In genomic region chr17:30574783-30575075, GRCm38 (mm10) we compare ENCODE assay signal across 10 mouse cellular contexts. TPM values are rescaled to one million over a fixed set of nuclear protein-coding genes. Genes with fewer than 3 reads are reported as not detected.
DNase-seq lines count a peak whose midpoint lies in the region; ATAC-seq and TF ChIP-seq lines count a peak whose summit lies in the region.
"Had no signal": no experiment of that assay in that cellular context is flagged by ENCODE, and none has a peak within 500 bp of the region (broad histone marks: within the 10 kb centered on the region; RNA-seq: fewer than 3 reads in every experiment).

No protein-coding gene starts in this region.

- H3K27ac ChIP-seq in lung, embryonic 14.5 days (ENCODE audit: low read depth) = no peak overlapping the region
- H3K27ac ChIP-seq in embryonic facial prominence, embryonic 15.5 days (replicated peaks) = no peak overlapping the region
- H3K27ac ChIP-seq in liver, embryonic 12.5 days = peak overlapping the region; percentile 39
- H3K27ac ChIP-seq in stomach, embryonic 14.5 days (ENCODE audit: low read length) = no peak overlapping the region

- no peaks in the 10 kb centered on the region for H3K9me3 ChIP-seq in lung, embryonic 14.5 days (ENCODE audit: low read depth, low read length)
- H3K9me3 ChIP-seq in embryonic facial prominence, embryonic 15.5 days (replicated peaks) = no peaks in the 10 kb centered on the region
- no peaks in the 10 kb centered on the region for H3K9me3 ChIP-seq in liver, embryonic 12.5 days (replicated peaks)
- H3K9me3 ChIP-seq in stomach, embryonic 14.5 days (ENCODE audit: control insufficient read depth, low read depth, low read length) = no peaks in the 10 kb centered on the region

- peak overlapping the region; percentile 71 for H3K4me2 ChIP-seq in lung, embryonic 14.5 days
- H3K4me2 ChIP-seq in embryonic facial prominence, embryonic 15.5 days (replicated peaks) = peak overlapping the region; percentile 70; the same call in 1 of the 2 replicates
- H3K4me2 ChIP-seq in liver, embryonic 12.5 days = peak overlapping the region; percentile 90
- peak overlapping the region; percentile 88 for H3K4me2 ChIP-seq in stomach, embryonic 14.5 days (replicated peaks; ENCODE audit: low read depth, low read length)

- peak overlapping the region; percentile 73 for H3K4me3 ChIP-seq in lung, embryonic 14.5 days (ENCODE audit: low read depth, low read length)
- peak overlapping the region; percentile 92; the same call in 1 of the 2 replicates for H3K4me3 ChIP-seq in embryonic facial prominence, embryonic 15.5 days (replicated peaks)
- H3K4me3 ChIP-seq in liver, embryonic 12.5 days = peak overlapping the region; percentile 84
- peak overlapping the region; percentile 73; the same call in 1 of the 2 replicates for H3K4me3 ChIP-seq in stomach, embryonic 14.5 days (ENCODE audit: low read depth, low read length)

- 65% methylated on average over 8 of the region's 8 CpGs for WGBS in lung, embryonic 14.5 days
- 70% methylated on average over 8 of the region's 8 CpGs for WGBS in embryonic facial prominence, embryonic 15.5 days
- WGBS in liver, embryonic 12.5 days (ENCODE audit: insufficient replicate concordance) = 21% methylated on average over 8 of the region's 8 CpGs
- 67% methylated on average over 8 of the region's 8 CpGs for WGBS in stomach, embryonic 14.5 days

- no peak for TF ChIP-seq CTCF in lung, embryonic 14.5 days (IDR thresholded peaks at IDR 0.05; ENCODE audit: low read depth)

- no peaks in the 10 kb centered on the region for H3K27me3 ChIP-seq in lung, embryonic 14.5 days (ENCODE audit: insufficient read depth, low read length)
- H3K27me3 ChIP-seq in embryonic facial prominence, embryonic 15.5 days = no peaks in the 10 kb centered on the region
- H3K27me3 ChIP-seq in liver, embryonic 12.5 days (replicated peaks) = no peaks in the 10 kb centered on the region
- H3K27me3 ChIP-seq in stomach, embryonic 14.5 days (ENCODE audit: control insufficient read depth, insufficient read depth, low read length) = no peaks in the 10 kb centered on the region

- H3K36me3 ChIP-seq in lung, embryonic 14.5 days (ENCODE audit: insufficient read depth) = no peaks in the 10 kb centered on the region
- no peaks in the 10 kb centered on the region for H3K36me3 ChIP-seq in embryonic facial prominence, embryonic 15.5 days
- H3K36me3 ChIP-seq in liver, embryonic 12.5 days = no peaks in the 10 kb centered on the region
- H3K36me3 ChIP-seq in stomach, embryonic 14.5 days (ENCODE audit: control insufficient read depth, insufficient read depth, low read length) = no peaks in the 10 kb centered on the region

- DNase-seq in lung, embryonic 14.5 days = no peak
- no peak for DNase-seq in lung, adult 18-20 months
- DNase-seq in cerebellum, postnatal 14 days = no peak
- DNase-seq in urinary bladder, postnatal 25 days (ENCODE audit: low spot score) = no peak
- DNase-seq: retina, postnatal 1 day had no signal

- H3K9ac ChIP-seq in lung, embryonic 14.5 days = no peak overlapping the region; the same call in 1 of the 2 replicates
- no peak overlapping the region for H3K9ac ChIP-seq in embryonic facial prominence, embryonic 15.5 days
- H3K9ac ChIP-seq in liver, embryonic 12.5 days = peak overlapping the region; percentile 17; the same call in 1 of the 2 replicates
- no peak overlapping the region for H3K9ac ChIP-seq in stomach, embryonic 14.5 days (replicated peaks; ENCODE audit: low read depth, low read length)

- no peak for ATAC-seq in lung, embryonic 14.5 days (ENCODE audit: insufficient read depth)
- ATAC-seq in embryonic facial prominence, embryonic 15.5 days (ENCODE audit: insufficient number of reproducible peaks, low FRiP score, low TSS enrichment, low read depth) = no peak
- ATAC-seq in liver, embryonic 12.5 days = no peak
- no peak for ATAC-seq in stomach, embryonic 14.5 days (ENCODE audit: insufficient number of reproducible peaks, insufficient read depth, low FRiP score, low read depth)
- no peak for ATAC-seq in monocyte, adult 5-6 weeks (replicated peaks; ENCODE audit: insufficient number of reproducible peaks, low FRiP score, low TSS enrichment, poor library complexity, severe bottlenecking)
- ATAC-seq: inflammation-experienced regulatory T-cells, adult 6 months had no signal

- H3K4me1 ChIP-seq in lung, embryonic 14.5 days (ENCODE audit: insufficient read depth) = peaks cover 19% of the 10 kb centered on the region
- peaks cover 17% of the 10 kb centered on the region for H3K4me1 ChIP-seq in embryonic facial prominence, embryonic 15.5 days
- peaks cover 40% of the 10 kb centered on the region for H3K4me1 ChIP-seq in liver, embryonic 12.5 days
- peaks cover 12% of the 10 kb centered on the region for H3K4me1 ChIP-seq in stomach, embryonic 14.5 days (ENCODE audit: control insufficient read depth, insufficient read depth, low read length)

RNA-seq across cellular contexts. Expression of gene Btbd9, which starts 1.6 kb away (rescaled TPM):
- polyA plus RNA-seq in lung, embryonic 14.5 days (2014; fragmentation: Nextera tagmentation; extraction: Ambion mirVana) = 50.9 and 51.8 TPM in 2 replicates
- 55.7 and 56.6 TPM in 2 replicates for polyA plus RNA-seq in embryonic facial prominence, embryonic 15.5 days (2015; fragmentation: Nextera tagmentation; extraction: Ambion mirVana)
- polyA plus RNA-seq in liver, embryonic 12.5 days (2016; fragmentation: Nextera tagmentation; extraction: Ambion mirVana) = 18.9 and 21.6 TPM in 2 replicates
- polyA plus RNA-seq in stomach, embryonic 14.5 days (2014; fragmentation: Nextera tagmentation; extraction: Ambion mirVana) = 63.1 and 63.3 TPM in 2 replicates
- 25.3 to 57.0 TPM (median 27.5 TPM) in 3 replicates for total RNA-seq in monocyte, adult 5-6 weeks (2017)

RNA-seq across cellular contexts. Expression of gene Dnah8, which starts 49.4 kb away (rescaled TPM):
- polyA plus RNA-seq in lung, embryonic 14.5 days (2014; fragmentation: Nextera tagmentation; extraction: Ambion mirVana) = 4.4 and 4.7 TPM in 2 replicates
- polyA plus RNA-seq in embryonic facial prominence, embryonic 15.5 days (2015; fragmentation: Nextera tagmentation; extraction: Ambion mirVana) = 4.5 and 5.0 TPM in 2 replicates
- 2.4 and 3.1 TPM in 2 replicates for polyA plus RNA-seq in liver, embryonic 12.5 days (2016; fragmentation: Nextera tagmentation; extraction: Ambion mirVana)
- 2.0 and 2.2 TPM in 2 replicates for polyA plus RNA-seq in stomach, embryonic 14.5 days (2014; fragmentation: Nextera tagmentation; extraction: Ambion mirVana)
- total RNA-seq in monocyte, adult 5-6 weeks (2017) = 6.8 to 31.9 TPM (median 10.6 TPM) in 3 replicates

RNA-seq across cellular contexts. Expression of gene Glo1, which starts 51.9 kb away (rescaled TPM):
- polyA plus RNA-seq in lung, embryonic 14.5 days (2014; fragmentation: Nextera tagmentation; extraction: Ambion mirVana) = 234 and 238 TPM in 2 replicates
- polyA plus RNA-seq in embryonic facial prominence, embryonic 15.5 days (2015; fragmentation: Nextera tagmentation; extraction: Ambion mirVana) = 184 and 188 TPM in 2 replicates
- 292 and 300 TPM in 2 replicates for polyA plus RNA-seq in liver, embryonic 12.5 days (2016; fragmentation: Nextera tagmentation; extraction: Ambion mirVana)
- polyA plus RNA-seq in stomach, embryonic 14.5 days (2014; fragmentation: Nextera tagmentation; extraction: Ambion mirVana) = 240 and 244 TPM in 2 replicates
- 36.2 to 42.7 TPM (median 39.8 TPM) in 3 replicates for total RNA-seq in monocyte, adult 5-6 weeks (2017)
